Mouse (Mus musculus): Measurements from ENCODE around the gene Prpf6. TPM values are rescaled to one million over a fixed set of nuclear protein-coding genes. Genes with fewer than 3 reads are reported as not detected.

Gene Prpf6
- polyA plus RNA-seq, 1 experiment, result 28.2 TPM

DNA sequence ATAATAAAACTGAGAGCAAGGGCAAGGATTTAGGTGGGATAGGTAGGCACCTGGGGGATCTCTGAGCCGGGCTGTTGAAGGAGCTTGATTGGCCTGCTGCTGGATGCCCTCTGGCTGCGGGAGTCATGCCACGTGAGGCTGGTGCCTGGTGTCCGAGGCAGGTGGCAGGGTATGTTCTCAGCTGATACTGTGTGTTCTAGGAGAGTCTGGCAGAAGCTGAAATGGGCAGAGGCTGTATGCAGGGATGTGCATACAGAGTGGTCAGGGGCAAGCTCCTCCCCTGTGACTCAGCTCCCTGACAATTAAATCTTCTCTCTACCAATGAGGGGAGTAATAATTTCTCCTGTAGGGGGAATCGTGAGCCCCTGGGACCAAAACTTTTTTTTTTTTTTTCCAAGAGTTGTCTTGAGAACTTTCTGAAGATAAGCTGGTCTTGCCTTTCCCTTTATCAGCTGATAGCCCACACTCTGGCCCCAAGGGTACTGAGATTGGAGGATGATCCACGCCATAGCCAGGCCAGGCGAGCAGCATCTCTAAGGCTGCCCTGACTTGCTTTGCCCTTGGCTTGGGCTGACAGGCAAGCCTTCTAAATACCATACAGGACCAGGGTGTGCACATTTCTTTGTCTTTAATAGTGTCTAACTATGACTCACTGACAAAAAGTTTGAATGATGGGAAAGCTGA, 5.9 kb downstream of the Prpf6 start:
- no peak for DNase-seq (ENCODE audit: low read depth)

GRCm38 (mm10) chr2:181598454-181599351, 7.0 kb downstream of the Prpf6 start, which contains the start of gene Samd10:
Gene Samd10 (minus strand): TSS chr2:181599212.
- no peak for DNase-seq (ENCODE audit: low read depth)

DNA sequence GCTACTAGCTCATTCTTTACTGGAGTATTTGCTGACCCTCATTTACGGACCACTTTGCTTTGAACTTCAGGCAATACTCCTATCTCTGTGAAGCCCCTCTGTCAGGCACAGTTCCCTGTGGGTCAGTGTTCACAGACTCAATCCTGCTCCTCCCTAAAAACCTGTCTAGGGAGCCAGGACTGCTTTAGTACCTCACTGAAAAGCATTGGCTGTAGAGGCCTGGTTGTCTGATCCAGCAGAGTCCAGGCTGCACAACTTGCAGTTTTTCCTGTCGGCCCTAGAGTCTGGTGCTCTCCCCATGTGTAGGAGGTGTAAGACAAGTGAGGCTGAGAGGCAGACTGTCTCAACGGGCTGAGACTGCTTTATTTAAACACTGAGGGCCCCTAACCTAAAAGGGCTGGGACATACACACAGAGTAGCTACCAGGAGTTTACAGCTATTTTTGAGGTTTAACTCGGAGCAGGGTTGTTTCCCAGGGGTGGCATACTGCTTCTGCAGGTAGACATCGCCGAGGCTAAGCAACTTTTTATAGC, 8.6 kb downstream of the Prpf6 start:
- no peak for DNase-seq (ENCODE audit: low read depth)

GRCm38 (mm10) chr2:181600828-181601750, 9.4 kb downstream of the Prpf6 start:
- DNase-seq (ENCODE audit: low read depth), result no peak

- DNase-seq (ENCODE audit: low read depth), result no peak
Measured at GRCm38 (mm10) chr2:181601751-181602145, 10.1 kb downstream of the Prpf6 start.

GRCm38 (mm10) chr2:181602367-181602766, 10.7 kb downstream of the Prpf6 start:
- DNase-seq (ENCODE audit: low read depth), result no peak

GRCm38 (mm10) chr2:181618761-181619495, 27.3 kb downstream of the Prpf6 start:
- DNase-seq (ENCODE audit: low read depth), result no peak

DNA sequence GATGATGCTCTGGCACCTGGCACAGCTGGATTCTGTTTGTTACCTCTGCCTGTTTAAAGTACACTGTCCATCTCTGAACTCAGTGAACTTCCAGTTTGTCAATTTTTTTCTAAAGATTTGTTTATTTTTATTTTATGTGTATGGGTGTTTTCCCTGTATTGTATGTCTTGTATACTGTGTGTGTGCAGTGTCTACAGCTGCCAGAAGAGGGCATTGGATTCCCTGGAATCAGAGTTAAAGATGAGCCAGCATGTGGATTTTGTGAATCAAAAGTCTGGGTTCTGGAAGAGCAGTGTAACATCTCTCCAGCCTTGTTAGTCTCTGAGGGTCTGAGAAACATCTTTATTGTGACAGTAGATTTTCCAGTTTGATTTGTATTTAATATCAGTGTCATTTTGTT, 31.7 kb downstream of the Prpf6 start:
- no peak for DNase-seq (ENCODE audit: low read depth)

GRCm38 (mm10) chr2:181628471-181628870, 36.8 kb downstream of the Prpf6 start:
- no peak for DNase-seq (ENCODE audit: low read depth)

DNA sequence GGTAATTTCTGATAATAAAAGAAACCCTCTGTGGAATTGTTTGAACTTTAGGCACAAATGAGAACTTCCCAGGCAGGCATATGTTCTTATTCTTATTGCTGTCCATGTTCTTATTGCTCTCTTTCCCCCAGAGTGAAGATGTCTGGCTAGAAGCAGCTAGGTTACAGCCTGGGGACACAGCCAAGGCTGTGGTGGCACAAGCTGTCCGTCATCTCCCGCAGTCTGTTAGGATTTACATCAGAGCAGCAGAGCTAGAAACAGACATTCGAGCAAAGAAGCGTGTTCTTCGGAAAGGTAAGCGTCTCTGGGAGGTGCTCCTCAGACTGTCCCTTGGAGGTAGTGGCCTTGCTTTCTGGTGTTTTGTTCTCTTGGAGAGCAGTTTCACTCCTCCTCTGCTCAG, 41.0 kb downstream of the Prpf6 start:
- no peak for DNase-seq (ENCODE audit: low read depth)

GRCm38 (mm10) chr2:181635865-181636264, 44.2 kb downstream of the Prpf6 start:
- no peak for DNase-seq (ENCODE audit: low read depth)

GRCm38 (mm10) chr2:181644361-181644760, 52.7 kb downstream of the Prpf6 start:
- DNase-seq (ENCODE audit: low read depth), result no peak

DNA sequence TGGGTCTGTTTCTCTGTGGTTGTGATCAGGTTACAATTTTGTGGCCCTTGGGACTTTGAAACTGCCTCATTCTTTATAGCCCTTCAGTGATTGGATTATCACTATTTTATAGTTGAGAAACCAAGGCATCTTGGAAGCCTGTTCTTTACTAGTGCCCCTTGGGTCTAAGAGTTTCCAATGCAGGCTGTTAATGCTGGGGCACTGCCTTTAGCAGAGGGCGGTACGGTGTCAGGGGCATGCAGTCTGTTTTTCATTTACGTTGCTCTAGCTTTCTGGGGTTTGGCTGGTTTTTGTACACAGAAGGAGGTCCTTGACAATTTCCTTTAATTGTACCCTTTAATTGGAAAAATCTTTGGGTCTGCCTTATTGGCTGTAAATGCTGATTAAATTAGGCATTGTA, 54.0 kb downstream of the Prpf6 start:
- DNase-seq (ENCODE audit: low read depth), result no peak

- DNase-seq (ENCODE audit: low read depth), result no peak
Measured at GRCm38 (mm10) chr2:181646626-181647472, 55.2 kb downstream of the Prpf6 start.

DNA sequence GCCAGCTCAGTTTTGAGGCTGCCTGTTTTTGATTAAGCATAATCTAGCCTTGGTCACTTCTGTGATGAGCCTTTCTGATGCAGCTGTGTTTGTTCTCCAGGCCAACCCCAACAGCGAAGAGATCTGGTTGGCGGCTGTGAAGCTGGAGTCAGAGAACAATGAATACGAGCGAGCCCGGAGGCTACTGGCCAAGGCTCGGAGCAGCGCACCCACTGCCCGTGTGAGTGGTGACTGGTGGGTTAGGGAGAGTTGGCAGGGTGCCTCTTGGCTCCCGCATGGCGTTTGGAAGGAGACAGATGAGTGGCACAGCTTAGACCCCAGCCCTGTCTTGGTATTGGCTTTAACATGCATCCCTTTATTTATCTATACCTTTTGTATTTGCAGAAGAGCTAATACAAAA, 57.3 kb downstream of the Prpf6 start:
- DNase-seq (ENCODE audit: low read depth), result no peak

GRCm38 (mm10) chr2:181653065-181653464, 61.4 kb downstream of the Prpf6 start:
- DNase-seq (ENCODE audit: low read depth), result no peak

- no peak for DNase-seq (ENCODE audit: low read depth)
Measured at GRCm38 (mm10) chr2:181653523-181653922, 61.9 kb downstream of the Prpf6 start.

- DNase-seq (ENCODE audit: low read depth), result no peak
Measured at GRCm38 (mm10) chr2:181656734-181657133, 65.1 kb downstream of the Prpf6 start, which contains the start of gene Gm29797. Gene Gm29797 (plus strand): TSS chr2:181657034.

DNA sequence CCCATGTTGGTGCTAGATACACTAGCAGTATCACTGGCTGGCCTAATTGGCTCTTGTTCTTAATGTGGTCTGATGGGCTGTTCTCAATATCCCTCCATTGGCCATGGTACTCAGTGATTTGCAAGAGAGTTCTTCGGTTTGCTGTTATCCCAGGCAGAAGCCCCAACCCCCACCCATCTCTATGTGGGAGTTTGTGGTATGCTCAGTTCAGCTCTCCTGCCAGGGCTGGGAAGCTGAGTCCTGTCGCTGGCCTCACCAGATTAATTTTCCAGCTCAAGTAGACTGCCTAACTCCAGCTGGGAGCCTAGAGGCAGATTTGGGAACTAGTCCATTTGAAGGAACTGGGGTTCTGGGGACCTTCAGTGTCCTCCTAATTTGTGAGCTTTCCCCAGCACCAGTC, 65.8 kb downstream of the Prpf6 start:
- DNase-seq (ENCODE audit: low read depth), result no peak

DNA sequence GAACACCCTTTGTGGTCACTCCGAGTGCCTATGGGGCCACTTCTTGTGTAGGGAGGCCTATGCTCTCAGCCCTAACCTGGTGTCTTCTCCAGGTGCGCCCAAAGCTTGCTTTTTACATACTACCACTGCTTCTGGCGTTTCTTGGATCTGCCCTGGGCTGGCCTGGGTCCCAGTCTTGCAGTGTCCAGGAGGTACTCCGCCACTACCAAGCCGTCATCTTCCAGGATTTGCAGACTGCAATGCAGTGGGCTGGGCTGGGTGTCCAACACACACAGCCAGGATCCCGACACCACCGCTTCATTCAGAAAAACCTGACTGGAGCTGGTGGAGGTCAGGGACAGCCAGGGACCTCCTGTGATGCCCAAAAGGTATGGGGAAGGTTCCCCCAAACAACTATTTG, 66.9 kb downstream of the Prpf6 start:
- no peak for DNase-seq (ENCODE audit: low read depth)

Measured in gonadal fat pad, adult 2 months (tissue).